Mouse (Mus musculus) gastrocnemius, adult 18-20 months (tissue): ENCODE measurements at regions not wholly inside any gene's neighbourhood (a gene's known extent, or its start where the extent isn't known, plus 50 kb on each side); places are given as distances from the start of the nearest gene placed in this dataset.
A peak's percentile ranks its signal among the peaks of the same experiment; 100 is the strongest.

Experiments used
- DNase-seq: peaks from one replicate; pipeline ENCODE4 v3.0.0; 2021; ENCODE audit warnings: low spot score

DNA sequence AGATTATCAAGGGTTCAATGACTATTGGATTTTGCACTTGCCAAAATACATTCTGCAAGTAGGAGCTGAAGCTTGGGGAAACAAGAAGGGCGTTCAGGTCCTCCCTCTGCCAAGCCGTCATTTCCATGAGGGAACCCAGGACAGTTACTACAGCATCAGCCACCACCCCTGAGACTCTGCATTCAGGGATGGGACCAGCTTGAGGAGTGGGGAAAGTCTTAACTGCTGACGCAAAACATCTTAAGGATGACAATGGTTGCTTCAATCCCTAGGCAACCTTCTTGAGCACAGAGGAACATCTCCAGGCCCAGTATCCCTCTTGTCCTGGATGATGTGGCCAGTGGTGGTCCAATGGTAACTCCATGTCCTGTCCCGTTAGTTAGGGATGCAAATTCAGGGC is 137.2 kb upstream of the Noct start:
- no peak for DNase-seq

GRCm38 (mm10) chr3:51089036-51089669 is 135.1 kb upstream of the Noct start:
- no peak for DNase-seq

DNA sequence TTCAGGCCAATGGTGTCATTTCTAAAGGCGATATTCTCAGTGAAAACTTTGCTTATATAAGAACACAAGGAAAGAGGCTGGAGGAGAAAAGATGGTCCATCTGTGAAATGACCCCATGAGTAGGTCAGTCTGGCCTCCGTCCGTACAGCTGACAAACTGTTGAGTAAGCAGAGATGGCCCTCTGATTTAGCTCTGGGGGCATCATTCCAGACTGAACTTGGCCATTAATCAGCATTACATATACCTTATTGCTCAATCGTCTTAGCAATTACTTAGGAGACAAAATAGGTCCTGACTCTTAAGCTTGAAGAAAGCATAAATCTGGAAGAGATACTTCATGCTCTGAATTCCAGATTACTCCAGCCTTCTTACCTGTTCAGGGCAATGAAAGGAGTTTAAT is 132.8 kb upstream of the Noct start:
- DNase-seq: peak; percentile 30

- DNase-seq: no peak
These were observed 131.9 kb upstream of the Noct start for GRCm38 (mm10) chr3:51092079-51093028.

DNA sequence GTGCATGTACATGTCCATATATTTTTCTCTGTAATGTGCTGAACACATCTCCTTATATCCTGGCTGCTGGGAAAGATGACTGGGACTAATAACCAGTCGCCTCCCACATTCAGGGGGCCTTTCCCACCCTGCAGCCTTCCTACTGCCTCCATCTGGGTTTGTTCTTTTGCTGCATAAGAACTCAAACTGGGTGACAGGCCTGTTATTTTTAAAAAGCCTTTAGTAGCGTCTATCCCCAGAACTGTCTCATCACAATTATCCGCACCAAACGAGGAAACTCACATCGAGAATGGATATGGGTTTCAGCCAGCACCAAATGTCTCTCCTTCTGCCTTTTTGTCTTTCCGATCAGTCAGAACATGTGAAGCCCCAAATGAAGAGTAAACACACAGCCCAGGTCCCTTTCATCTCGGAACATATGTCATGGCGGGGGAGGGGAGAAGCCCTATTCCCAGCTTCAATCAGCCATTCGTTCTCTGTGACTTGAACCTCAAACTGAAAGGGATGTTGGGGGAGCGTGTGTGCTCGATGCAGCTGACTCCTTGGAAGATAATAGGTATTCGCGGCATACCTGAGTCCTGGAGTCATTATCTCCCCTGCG is 128.3 kb upstream of the Noct start:
- DNase-seq: no peak

DNA sequence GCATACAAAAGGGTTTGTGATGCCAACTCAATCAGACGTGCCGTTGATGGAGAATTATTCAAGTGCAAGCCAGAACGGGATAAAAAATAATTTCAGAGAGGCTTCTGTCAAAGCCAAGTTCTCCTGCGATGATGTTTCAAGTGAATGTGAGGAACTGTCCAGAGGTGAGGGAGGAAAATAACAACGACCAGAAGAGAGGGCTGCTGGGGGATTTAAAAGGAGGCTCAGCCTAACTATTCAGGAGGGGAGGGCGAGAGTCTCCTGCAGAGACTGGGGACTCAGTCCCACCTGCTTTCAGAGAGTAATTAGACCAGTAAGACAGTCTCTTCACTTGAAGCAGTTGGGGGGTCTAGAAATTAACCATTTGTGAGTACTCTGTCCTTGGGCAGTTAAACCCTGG is 127.7 kb upstream of the Noct start:
- DNase-seq: no peak

DNA sequence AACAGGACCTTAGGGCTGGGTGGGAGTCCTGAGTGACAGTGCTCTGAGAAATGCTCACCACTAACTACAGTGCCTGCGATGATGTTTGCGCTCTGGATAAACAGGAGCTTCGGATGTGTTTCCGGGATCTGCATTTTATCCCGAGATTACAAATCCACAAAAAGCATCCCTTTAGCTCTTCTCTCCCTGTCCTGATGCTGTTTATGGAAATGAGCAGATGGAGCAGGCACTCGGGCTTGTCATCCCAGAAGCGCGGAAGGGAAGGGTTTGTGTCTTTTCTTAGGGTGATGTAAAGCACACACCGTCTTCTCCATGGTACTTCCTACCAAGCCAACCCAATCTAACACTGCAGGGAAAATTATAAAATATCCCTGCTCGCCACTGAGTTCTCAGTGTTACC is 126.9 kb upstream of the Noct start:
- DNase-seq: no peak

DNA sequence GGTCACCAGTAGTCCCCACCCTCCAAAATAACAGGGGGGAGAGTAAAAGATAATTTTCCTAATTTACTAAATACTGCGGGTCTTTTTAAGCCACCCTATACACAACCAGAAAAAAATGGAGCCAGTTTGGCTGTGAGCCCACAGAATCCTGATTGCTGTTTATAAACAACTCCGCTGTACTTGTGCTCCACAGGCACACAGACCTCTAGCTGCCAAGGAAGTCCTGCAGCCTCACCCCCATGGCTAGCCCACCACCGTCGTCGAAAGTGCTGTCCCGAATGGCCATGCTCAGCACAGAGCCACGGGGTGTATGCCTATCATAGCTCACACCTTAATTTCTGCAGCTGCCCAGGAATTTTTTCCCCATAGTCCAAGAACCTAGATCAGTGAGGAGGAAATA is 124.3 kb upstream of the Noct start:
- DNase-seq: no peak

- no peak for DNase-seq
These were observed 115.5 kb upstream of the Noct start for GRCm38 (mm10) chr3:51108639-51109202.

GRCm38 (mm10) chr3:51111241-51111640 is 113.0 kb upstream of the Noct start:
- no peak for DNase-seq

DNA sequence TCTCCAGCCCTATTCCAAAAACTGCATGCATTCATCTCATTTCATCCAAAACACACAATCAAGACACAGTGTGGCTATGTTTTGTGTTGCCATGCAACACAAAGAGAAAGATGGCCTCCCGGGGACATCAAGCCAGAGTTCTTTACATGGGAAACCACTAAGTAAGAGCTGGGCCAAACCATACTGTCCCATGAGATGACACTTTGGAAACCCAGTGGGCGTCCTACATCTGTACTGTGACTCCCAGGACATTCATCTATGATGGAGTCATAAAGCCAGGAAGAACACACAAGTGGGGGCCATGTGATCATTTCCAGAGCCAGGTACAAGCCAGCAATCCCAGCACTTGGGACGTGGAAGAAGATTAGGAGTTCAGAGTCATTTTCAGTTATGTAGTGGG is 111.9 kb upstream of the Noct start:
- DNase-seq: no peak

GRCm38 (mm10) chr3:51115921-51116320 is 108.3 kb upstream of the Noct start:
- DNase-seq: no peak

- no peak for DNase-seq
These were observed 105.5 kb upstream of the Noct start for GRCm38 (mm10) chr3:51118706-51119105.

DNA sequence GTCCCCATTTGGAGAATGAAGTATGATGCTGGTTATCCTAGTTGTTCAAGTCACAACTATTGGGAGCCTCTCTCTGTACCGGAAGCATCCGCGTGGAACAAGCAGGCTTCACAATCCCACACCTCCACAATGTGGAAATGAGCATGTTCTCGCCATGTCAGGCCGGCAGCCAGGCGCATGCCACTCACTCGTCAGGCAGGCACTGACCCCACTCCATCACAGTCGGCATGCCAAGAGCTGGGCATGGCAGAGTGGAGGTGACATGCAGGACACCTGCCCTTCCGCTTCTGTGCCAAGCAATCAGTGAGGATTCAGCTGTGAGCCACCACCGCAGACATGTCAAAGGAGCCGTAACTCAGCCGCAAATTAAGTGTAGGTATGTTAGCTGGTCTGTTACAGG is 103.7 kb upstream of the Noct start:
- DNase-seq: no peak

DNA sequence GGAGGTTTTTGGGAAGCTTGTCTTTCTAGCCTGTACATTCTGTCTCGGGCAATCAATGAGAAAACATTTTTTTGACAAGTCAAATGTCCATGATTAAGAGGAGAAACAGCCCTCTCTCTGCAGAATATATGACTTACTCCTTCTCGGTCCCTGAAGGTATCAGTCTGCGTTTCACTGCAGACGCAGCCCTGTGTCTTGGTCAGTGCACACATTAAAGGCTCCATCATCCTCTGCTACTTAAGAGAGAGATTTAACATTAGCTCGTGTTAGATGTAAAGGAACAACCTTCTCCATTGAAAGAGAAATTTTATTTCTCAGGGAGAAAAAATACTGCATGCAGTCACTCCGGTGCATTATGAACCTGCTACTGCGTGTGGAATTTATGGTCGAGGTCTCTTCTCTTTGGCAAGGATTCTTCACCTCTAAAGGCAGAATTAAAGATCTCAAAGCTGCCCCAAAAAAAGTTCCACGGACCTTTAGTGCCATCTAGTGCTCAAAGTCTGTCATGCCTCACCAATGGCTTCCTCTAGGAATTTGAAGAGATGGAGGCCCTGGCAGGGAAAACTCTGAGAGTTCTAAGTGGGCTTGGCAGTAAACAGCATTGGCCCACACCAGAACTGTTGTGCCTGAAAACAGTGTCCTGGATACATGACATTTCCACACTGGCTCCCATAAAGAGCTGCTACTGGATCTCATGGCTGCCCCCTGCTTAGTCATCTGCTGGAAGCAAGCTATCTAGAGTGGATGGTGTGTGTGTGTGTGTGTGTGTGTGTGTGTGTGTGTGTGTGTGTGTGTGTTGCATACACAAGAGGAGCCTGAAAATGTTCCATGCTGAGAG is 102.3 kb upstream of the Noct start:
- DNase-seq: peak; percentile 65

DNA sequence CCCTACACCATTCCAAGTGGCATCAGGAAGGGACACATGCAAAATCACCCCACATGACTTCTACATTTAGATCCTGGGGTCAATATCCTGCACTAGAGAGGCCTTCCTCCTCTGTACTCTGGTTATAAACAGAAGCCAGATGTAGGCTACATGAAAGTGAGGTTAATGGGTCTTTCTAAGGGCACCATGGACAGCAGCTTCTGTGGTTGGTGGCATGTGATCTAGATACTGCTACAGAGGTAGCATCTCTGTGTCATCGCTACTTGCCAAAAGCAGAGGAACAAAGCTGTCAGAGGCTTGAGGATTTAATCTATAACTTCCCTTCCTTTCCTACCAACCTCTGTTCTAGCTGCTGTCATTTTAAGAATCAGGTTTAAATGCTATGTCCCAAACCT is 101.7 kb upstream of the Noct start:
- no peak for DNase-seq

DNA sequence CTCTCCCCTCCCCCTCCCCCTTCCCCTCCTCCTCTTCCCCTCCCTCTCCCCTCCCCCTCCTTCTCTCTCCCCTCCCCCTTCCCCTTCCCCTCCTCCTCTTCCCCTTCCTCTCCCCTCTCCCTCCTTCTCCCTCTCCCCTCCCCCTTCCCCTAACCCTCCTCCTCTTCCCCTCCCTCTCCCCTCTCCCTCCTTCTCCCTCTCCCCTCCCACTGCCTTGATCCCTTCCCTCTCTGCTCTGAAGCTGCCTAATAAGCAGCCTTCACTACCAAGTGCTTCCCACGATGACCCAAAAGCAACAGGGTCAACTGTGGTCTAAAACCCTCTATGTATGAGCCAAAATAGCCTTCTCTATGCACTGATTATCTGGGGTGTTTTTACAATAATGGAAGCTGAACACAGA is 96.4 kb upstream of the Noct start:
- DNase-seq: no peak

GRCm38 (mm10) chr3:51128491-51129155 is 95.6 kb upstream of the Noct start:
- no peak for DNase-seq

DNA sequence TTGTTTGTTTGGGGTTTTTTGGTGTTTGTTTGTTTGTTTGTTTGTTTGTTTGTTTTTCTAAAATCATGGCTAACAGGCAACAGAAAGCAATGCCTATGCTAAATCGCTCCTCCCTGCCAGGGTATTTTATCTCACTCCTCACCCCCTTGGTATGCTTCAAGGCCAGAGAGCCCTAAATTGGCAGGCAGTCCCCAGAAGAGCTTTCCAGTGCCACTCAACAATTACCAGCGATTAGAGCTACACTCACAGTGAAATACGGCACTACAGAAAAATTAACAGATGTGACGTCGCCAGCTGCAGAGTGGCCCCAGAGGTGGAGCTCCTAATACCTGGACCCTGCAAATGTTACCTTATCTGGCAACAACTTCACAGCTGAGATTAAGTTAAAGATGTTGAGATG is 93.5 kb upstream of the Noct start:
- no peak for DNase-seq

DNA sequence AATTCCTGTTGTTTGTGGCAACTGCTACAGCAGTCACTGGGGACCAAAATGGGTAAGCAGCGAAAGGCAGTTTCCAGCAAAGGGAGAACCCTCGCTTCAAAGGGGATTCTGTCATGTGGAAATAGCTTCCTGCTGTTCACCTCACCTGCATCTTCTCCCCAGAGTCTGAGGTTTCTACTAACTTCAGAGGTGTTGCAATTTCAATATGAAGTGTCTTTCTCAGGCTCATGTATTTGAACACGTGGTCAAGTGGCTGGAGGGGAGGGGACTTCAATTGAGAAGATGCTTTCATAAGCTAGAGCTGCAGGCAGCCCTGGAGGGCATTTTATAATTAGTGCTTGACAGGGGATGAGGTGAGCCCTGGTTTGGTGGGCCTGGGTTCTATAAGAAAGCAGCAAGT is 92.9 kb upstream of the Noct start:
- DNase-seq: no peak

DNA sequence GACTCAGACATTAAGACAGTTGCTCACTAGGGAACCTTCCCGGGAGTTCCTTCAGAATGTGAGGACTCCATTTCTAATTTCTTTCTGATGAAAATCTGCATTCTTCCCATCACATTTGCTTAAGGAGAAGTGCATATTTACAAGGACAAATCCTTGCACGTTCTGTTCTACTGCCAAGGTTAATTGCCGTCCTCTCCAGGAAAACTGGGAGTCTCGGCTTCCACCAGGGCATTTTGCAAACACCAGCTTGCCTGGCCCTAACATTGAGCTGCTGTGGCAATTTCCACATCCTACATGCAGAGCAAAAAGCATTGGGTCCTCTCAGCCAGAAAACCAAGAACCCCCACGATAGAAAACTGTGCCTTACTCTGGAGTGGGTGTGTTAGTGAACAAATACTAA is 91.5 kb upstream of the Noct start:
- DNase-seq: no peak
